Mouse (Mus musculus): ENCODE measurements around the gene Arl4c. TPM values are rescaled to one million over a fixed set of nuclear protein-coding genes. Genes with fewer than 3 reads are reported as not detected.

Gene Arl4c
- total and polyA plus RNA-seq, 3 experiments: 0.11 TPM; not detected in 2

GRCm38 (mm10) chr1:88648742-88649141 lies 53.3 kb downstream of the Arl4c start:
- ATAC-seq (ENCODE audit: extremely low read depth, insufficient number of reproducible peaks, low FRiP score, poor library complexity, severe bottlenecking): no peak
- no peaks in the 10 kb centered on the region for H3K9me3 ChIP-seq (replicated peaks)
- no peak for TF ChIP-seq POLR2AphosphoS5 (IDR thresholded peaks at IDR 0.05; ENCODE audit: insufficient replicate concordance, low read depth, low read length)
- TF ChIP-seq GATA1 (IDR thresholded peaks at IDR 0.05; ENCODE audit: borderline replicate concordance, low read length): no peak
- no peak for TF ChIP-seq CTCF (IDR thresholded peaks at IDR 0.05; ENCODE audit: low read depth, low read length)
- no peak for TF ChIP-seq GATA2 (IDR thresholded peaks at IDR 0.05; ENCODE audit: borderline replicate concordance, low read depth, low read length)
- TF ChIP-seq TAL1 (conservative IDR thresholded peaks at IDR 0.05; ENCODE audit: low read depth, low read length): no peak
- DNase-seq (ENCODE audit: low spot score): no peak
- H3K36me3 ChIP-seq (replicated peaks): no peaks in the 10 kb centered on the region
- H3K4me3 ChIP-seq (ENCODE audit: low read depth, low read length): no peak overlapping the region
- H3K4me1 ChIP-seq (ENCODE audit: insufficient read depth, low read depth, low read length): no peaks in the 10 kb centered on the region
- H3K27me3 ChIP-seq (ENCODE audit: insufficient read depth, low read length): no peaks in the 10 kb centered on the region

DNA sequence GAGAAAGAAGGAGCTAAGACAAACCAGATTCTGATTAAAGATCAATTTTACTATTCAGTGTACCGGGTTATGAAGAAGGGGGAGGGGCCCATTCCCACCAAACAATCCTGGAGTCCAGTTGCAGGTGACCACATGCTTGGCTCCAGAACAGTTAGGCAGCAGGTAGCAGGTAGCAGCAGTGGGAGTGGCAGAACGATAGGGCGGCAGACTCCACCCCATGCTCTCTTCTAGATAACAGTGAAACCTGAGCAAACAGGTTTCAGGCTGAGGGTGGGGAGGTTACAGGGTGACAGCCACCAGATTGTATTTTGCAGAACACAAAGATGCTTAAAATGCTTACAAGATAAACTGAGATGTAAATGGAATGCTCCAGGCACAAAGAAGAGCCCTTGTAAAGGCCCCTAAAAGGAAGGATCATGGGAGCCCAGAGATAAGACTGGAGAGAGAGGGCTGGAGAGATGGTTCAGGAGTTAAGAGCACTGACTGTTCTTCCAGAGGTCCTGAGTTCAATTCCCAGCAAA lies 56.4 kb downstream of the Arl4c start:
- Histone ChIP-seq H3K4me1 (ENCODE audit: insufficient read depth, low read depth, low read length) (no peaks in the 10 kb centered on the region), H3K27me3 (ENCODE audit: insufficient read depth, low read length) (no peaks in the 10 kb centered on the region), H3K36me3 (replicated peaks) (no peaks in the 10 kb centered on the region), H3K4me3 (ENCODE audit: low read depth, low read length) (no peak overlapping the region), H3K9me3 (replicated peaks) (no peaks in the 10 kb centered on the region)
- ATAC-seq (ENCODE audit: extremely low read depth, insufficient number of reproducible peaks, low FRiP score, poor library complexity, severe bottlenecking): no peak
- DNase-seq (ENCODE audit: low spot score): no peak
- TF ChIP-seq POLR2AphosphoS5 (IDR thresholded peaks at IDR 0.05; ENCODE audit: insufficient replicate concordance, low read depth, low read length) (no peak), TAL1 (conservative IDR thresholded peaks at IDR 0.05; ENCODE audit: low read depth, low read length) (no peak), GATA2 (IDR thresholded peaks at IDR 0.05; ENCODE audit: borderline replicate concordance, low read depth, low read length) (no peak), CTCF (IDR thresholded peaks at IDR 0.05; ENCODE audit: low read depth, low read length) (no peak), GATA1 (IDR thresholded peaks at IDR 0.05; ENCODE audit: borderline replicate concordance, low read length) (no peak)

DNA sequence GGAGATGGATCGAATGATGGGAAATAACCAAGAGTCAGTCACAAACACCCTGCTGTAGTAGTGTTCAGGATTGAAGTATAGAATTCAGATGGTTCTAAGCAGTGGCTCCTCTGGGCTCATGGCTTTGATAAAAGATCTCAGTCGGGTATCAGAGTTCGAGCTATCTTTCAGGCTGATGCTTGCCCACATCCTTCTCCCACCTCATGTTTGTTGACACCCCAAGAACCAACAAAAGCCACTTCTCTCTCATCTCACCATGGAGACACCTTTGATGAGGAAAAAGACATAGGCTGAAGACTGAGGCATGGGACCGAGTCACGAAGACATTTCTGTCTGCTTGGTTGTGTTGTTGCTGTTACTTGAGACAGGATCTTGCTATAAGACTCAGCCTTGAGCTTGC lies 57.6 kb downstream of the Arl4c start:
- Histone ChIP-seq H3K36me3 (replicated peaks) (no peaks in the 10 kb centered on the region), H3K4me1 (ENCODE audit: insufficient read depth, low read depth, low read length) (no peaks in the 10 kb centered on the region), H3K9me3 (replicated peaks) (no peaks in the 10 kb centered on the region), H3K27me3 (ENCODE audit: insufficient read depth, low read length) (peaks cover 5% of the 10 kb centered on the region; the same call in 1 of the 2 replicates), H3K4me3 (ENCODE audit: low read depth, low read length) (no peak overlapping the region)
- DNase-seq (ENCODE audit: low spot score) (no peak), ATAC-seq (ENCODE audit: extremely low read depth, insufficient number of reproducible peaks, low FRiP score, poor library complexity, severe bottlenecking) (no peak)
- TF ChIP-seq CTCF (IDR thresholded peaks at IDR 0.05; ENCODE audit: low read depth, low read length) (no peak), TAL1 (conservative IDR thresholded peaks at IDR 0.05; ENCODE audit: low read depth, low read length) (no peak), GATA2 (IDR thresholded peaks at IDR 0.05; ENCODE audit: borderline replicate concordance, low read depth, low read length) (no peak), POLR2AphosphoS5 (IDR thresholded peaks at IDR 0.05; ENCODE audit: insufficient replicate concordance, low read depth, low read length) (no peak), GATA1 (IDR thresholded peaks at IDR 0.05; ENCODE audit: borderline replicate concordance, low read length) (no peak)

- DNase-seq (ENCODE audit: low spot score) (no peak), ATAC-seq (ENCODE audit: extremely low read depth, insufficient number of reproducible peaks, low FRiP score, poor library complexity, severe bottlenecking) (no peak)
- no peak for TF ChIP-seq POLR2AphosphoS5 (IDR thresholded peaks at IDR 0.05; ENCODE audit: insufficient replicate concordance, low read depth, low read length)
- TF ChIP-seq CTCF (IDR thresholded peaks at IDR 0.05; ENCODE audit: low read depth, low read length): no peak
- TF ChIP-seq TAL1 (conservative IDR thresholded peaks at IDR 0.05; ENCODE audit: low read depth, low read length): no peak
- no peak for TF ChIP-seq GATA2 (IDR thresholded peaks at IDR 0.05; ENCODE audit: borderline replicate concordance, low read depth, low read length)
- TF ChIP-seq GATA1 (IDR thresholded peaks at IDR 0.05; ENCODE audit: borderline replicate concordance, low read length): no peak
- Histone ChIP-seq H3K27me3 (ENCODE audit: insufficient read depth, low read length) (peaks cover 6% of the 10 kb centered on the region; the same call in 1 of the 2 replicates), H3K4me1 (ENCODE audit: insufficient read depth, low read depth, low read length) (no peaks in the 10 kb centered on the region), H3K4me3 (ENCODE audit: low read depth, low read length) (no peak overlapping the region), H3K9me3 (replicated peaks) (no peaks in the 10 kb centered on the region), H3K36me3 (replicated peaks) (no peaks in the 10 kb centered on the region)
These were observed 58.7 kb downstream of the Arl4c start for GRCm38 (mm10) chr1:88643181-88643823.

- Histone ChIP-seq H3K4me1 (ENCODE audit: insufficient read depth, low read depth, low read length) (no peaks in the 10 kb centered on the region), H3K4me3 (ENCODE audit: low read depth, low read length) (no peak overlapping the region), H3K27me3 (ENCODE audit: insufficient read depth, low read length) (peaks cover 6% of the 10 kb centered on the region; the same call in 1 of the 2 replicates), H3K9me3 (replicated peaks) (no peaks in the 10 kb centered on the region), H3K36me3 (replicated peaks) (no peaks in the 10 kb centered on the region)
- DNase-seq (ENCODE audit: low spot score): no peak
- TF ChIP-seq TAL1 (conservative IDR thresholded peaks at IDR 0.05; ENCODE audit: low read depth, low read length) (no peak), POLR2AphosphoS5 (IDR thresholded peaks at IDR 0.05; ENCODE audit: insufficient replicate concordance, low read depth, low read length) (no peak), CTCF (IDR thresholded peaks at IDR 0.05; ENCODE audit: low read depth, low read length) (no peak), GATA1 (IDR thresholded peaks at IDR 0.05; ENCODE audit: borderline replicate concordance, low read length) (no peak), GATA2 (IDR thresholded peaks at IDR 0.05; ENCODE audit: borderline replicate concordance, low read depth, low read length) (no peak)
- ATAC-seq (ENCODE audit: extremely low read depth, insufficient number of reproducible peaks, low FRiP score, poor library complexity, severe bottlenecking): no peak
These were observed 59.3 kb downstream of the Arl4c start for GRCm38 (mm10) chr1:88642735-88643134.

- Histone ChIP-seq H3K4me1 (ENCODE audit: insufficient read depth, low read depth, low read length) (no peaks in the 10 kb centered on the region), H3K4me3 (ENCODE audit: low read depth, low read length) (no peak overlapping the region), H3K36me3 (replicated peaks) (no peaks in the 10 kb centered on the region), H3K27me3 (ENCODE audit: insufficient read depth, low read length) (peaks cover 6% of the 10 kb centered on the region; the same call in 1 of the 2 replicates), H3K9me3 (replicated peaks) (no peaks in the 10 kb centered on the region)
- no peak for ATAC-seq (ENCODE audit: extremely low read depth, insufficient number of reproducible peaks, low FRiP score, poor library complexity, severe bottlenecking)
- TF ChIP-seq TAL1 (conservative IDR thresholded peaks at IDR 0.05; ENCODE audit: low read depth, low read length) (no peak), GATA2 (IDR thresholded peaks at IDR 0.05; ENCODE audit: borderline replicate concordance, low read depth, low read length) (no peak), CTCF (IDR thresholded peaks at IDR 0.05; ENCODE audit: low read depth, low read length) (no peak), GATA1 (IDR thresholded peaks at IDR 0.05; ENCODE audit: borderline replicate concordance, low read length) (no peak), POLR2AphosphoS5 (IDR thresholded peaks at IDR 0.05; ENCODE audit: insufficient replicate concordance, low read depth, low read length) (no peak)
- no peak for DNase-seq (ENCODE audit: low spot score)
These were observed 60.3 kb downstream of the Arl4c start for GRCm38 (mm10) chr1:88641678-88642215.

All from G1E (cell line).